Mouse (Mus musculus): ENCODE results near the gene Syna. TPM values are rescaled to one million over a fixed set of nuclear protein-coding genes. Genes with fewer than 3 reads are reported as not detected.
A peak's percentile ranks its signal among the peaks of the same experiment; 100 is the strongest.

Syna gene
- polyA plus RNA-seq, 1 experiment from 2014 or later: 0.32 TPM

DNA sequence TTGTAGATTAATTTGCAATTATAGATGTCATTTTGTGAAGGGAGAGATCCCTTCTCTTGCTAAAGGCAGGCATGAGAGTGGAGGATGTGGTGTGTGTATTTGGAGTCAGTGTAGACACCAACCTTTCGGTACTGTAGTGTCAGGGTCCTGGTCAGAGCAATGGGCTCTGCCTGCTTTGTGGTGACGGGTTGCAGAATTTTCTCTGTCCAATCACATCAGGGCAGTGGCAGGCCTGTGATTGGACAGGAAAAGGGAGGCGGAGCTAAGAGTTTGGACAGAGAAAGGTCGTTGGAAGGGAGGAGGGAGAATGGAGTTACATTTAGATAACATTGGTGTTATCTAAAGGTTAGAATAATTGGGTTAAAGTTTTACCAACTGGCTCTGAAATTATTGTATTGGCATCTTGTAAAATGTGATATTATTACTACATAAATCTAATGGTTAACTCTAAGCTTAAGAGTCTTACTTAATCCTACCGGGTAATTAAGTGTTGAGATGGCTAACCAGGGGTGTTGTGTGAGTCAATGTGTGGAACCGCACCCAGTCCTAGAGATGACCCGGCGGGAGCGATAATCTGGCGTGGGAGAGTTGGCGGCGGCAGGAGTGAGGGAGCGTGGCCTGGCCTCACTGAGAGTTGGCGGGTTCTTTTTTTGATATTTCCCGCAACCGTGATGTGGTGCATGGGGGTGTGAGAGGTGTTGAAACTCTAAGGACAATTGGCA lies 640 bp upstream of the Syna start:
- Histone ChIP-seq H3K36me3 (no peaks in the 10 kb centered on the region), H3K27me3 (no peaks in the 10 kb centered on the region), H3K4me2 (no peak overlapping the region), H3K4me3 (replicated peaks) (no peak overlapping the region), H3K9ac (no peak overlapping the region), H3K4me1 (peaks cover 5% of the 10 kb centered on the region), H3K9me3 (replicated peaks) (0 out of 2 replicates have a peak, but pooled peaks cover 3% of the 10 kb centered on the region), H3K27ac (no peak overlapping the region)
- no peak for ATAC-seq (replicated peaks; ENCODE audit: low FRiP score)
- 84% methylated on average over 16 of the region's 16 CpGs for WGBS

DNA sequence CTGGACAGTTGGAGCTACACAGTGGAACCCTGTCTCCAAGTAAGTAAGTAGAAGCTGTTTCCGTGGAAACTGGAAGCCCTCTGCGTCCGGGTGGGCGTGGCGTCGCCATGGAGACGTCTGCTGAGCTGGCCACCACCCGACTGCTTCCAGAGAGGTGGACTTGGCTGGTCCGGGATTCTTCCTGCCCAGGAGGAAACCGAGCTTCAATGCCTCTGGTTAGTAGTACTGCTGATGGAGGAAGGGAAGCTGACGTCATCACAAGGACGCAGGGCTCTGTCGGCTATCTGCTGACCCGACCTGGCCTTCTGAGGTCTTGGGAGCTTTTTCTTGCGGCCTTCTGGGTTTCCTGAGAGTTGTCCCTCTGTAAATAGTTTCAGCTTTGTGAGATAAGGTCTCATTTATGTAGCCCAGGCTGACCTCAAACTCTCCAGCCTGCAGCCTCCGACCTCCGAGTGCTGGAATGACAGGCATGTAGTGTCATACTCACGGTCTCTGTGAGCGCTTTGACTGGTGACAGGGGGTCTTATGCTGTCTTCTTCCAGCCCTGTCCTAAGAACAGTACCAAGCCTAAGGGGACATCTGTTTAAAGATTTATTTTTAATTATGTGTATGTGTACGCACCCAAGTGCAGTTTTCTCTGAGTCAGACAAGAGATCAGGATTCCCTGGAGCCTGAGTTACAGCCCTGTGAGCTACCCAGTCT lies 4.4 kb downstream of the Syna start:
- Histone ChIP-seq H3K4me2 (peak overlapping the region; percentile 43), H3K4me1 (peaks cover 32% of the 10 kb centered on the region), H3K9me3 (replicated peaks) (0 out of 2 replicates have a peak, but pooled peaks cover 3% of the 10 kb centered on the region), H3K4me3 (replicated peaks) (0 out of 2 replicates have a peak overlapping the region, but pooled peaks have one; percentile 4), H3K9ac (no peak overlapping the region), H3K27ac (peak overlapping the region; percentile 61), H3K36me3 (no peaks in the 10 kb centered on the region), H3K27me3 (no peaks in the 10 kb centered on the region)
- ATAC-seq (replicated peaks; ENCODE audit: low FRiP score): no peak; the same call in 1 of the 2 replicates
- 10% methylated on average over 20 of the region's 20 CpGs for WGBS

- H3K27ac ChIP-seq: no peak overlapping the region
- no peak for ATAC-seq (replicated peaks; ENCODE audit: low FRiP score)
- 0 out of 2 replicates have a peak, but pooled peaks cover 3% of the 10 kb centered on the region for H3K9me3 ChIP-seq (replicated peaks)
- H3K36me3 ChIP-seq: no peaks in the 10 kb centered on the region
- H3K9ac ChIP-seq: no peak overlapping the region
- H3K4me3 ChIP-seq (replicated peaks): no peak overlapping the region
- H3K4me1 ChIP-seq: peaks cover 45% of the 10 kb centered on the region
- no peaks in the 10 kb centered on the region for H3K27me3 ChIP-seq
- WGBS: 82% methylated on average over 5 of the region's 5 CpGs
- H3K4me2 ChIP-seq: no peak overlapping the region
Observed at GRCm38 (mm10) chr5:134553951-134554546, 5.9 kb downstream of the Syna start.

DNA sequence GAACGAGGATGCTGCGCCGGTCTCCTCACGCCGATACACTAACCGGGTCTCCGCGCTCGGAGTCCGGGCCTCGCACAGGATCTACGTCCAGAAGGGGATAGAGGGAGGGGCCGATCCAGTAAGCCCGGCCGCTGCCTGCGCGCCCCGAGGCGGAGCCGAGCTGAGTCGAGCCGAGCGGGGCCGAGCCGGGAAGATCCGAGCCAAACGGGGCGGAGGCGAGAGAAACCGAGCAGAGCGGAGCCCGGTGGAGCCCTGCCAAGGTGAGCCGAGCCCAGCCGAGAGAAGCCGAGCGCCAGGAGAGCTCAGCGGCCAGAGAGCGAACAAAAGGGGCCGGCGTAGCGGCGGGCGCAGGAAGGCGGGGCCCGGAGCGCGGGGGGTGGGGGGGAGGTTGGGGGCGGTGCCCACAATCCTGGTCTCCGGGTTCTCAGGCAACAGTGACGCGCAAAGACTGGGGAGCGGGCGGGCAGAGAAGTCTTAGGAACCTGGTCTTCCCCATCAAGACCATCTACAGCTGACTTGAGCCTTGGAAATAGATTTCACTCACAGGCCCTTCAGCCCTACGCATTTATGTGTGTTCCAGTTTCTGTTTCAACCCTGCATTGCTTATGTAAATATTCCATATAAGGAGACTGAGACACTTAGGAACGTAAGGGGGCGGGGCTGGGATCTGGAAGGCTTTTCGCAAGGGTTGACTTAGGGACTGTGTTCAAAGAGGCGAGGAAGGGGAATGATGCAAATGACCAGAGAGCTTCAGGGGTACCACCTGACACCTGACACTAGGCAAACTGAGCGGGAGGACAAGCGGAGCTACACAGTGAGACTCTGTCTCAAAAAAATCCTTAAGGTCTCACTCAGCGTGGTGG lies 7.6 kb downstream of the Syna start, which contains the start of gene Clip2:
Gene Clip2, minus strand, starts transcription at position 325 of the 863 bp plus-strand sequence.
- Histone ChIP-seq H3K4me3 (replicated peaks) (peak within 1 kb of the TSS; percentile 74), H3K27ac (peak within 1 kb of the TSS; percentile 93), H3K27me3 (no peaks in the 10 kb centered on the region), H3K36me3 (no peaks in the 10 kb centered on the region), H3K4me2 (peak within 1 kb of the TSS; percentile 75), H3K9ac (peak within 1 kb of the TSS; percentile 86), H3K4me1 (peaks cover 57% of the 10 kb centered on the region), H3K9me3 (replicated peaks) (no peaks in the 10 kb centered on the region)
- WGBS: 1% methylated on average over 61 of the region's 61 CpGs
- ATAC-seq (replicated peaks; ENCODE audit: low FRiP score): peak; percentile 93

DNA sequence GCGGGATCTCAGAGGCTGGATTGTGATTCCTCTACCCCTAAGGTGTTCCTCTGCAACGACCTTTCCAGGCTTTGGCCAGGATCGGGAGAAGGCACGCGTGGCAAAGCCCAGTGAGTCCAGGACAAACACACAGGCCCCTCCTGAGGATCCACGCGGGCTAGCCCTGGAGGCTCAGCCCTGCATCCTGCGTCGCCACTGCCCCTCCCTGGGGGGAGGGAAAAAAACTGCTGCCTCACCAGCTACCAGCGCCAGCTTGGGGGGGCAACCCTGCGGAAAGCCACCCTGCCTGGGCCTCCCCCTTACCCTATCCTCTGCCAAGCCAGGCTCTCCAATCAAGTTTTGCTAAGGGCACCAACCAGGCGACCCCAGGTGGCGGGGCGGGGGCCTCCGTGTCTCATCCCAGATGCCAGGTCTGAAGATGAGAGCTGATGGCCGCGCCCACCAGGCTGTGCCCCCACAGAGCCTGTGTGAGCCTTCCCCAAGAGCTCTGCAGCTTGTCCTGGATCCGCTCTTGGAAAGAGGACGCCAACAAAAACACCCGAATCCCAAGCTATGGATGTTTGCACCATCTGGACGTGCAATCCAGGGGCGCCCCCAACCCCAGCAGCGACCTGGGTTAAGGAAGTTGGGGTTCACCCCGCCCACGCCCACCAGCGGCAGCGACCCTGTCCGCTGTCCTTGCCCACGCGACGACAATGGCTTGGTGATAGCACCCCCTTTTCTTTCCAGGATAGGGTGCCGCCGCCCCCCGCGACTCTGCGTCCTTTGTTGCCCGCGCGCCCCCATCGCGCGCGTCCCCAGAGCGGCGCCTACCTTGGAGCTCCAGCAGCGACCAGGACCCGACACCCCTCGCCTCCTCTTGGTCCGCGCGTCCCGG lies 8.5 kb downstream of the Syna start:
- Histone ChIP-seq H3K27ac (peak overlapping the region; percentile 93), H3K9me3 (replicated peaks) (no peaks in the 10 kb centered on the region), H3K4me2 (peak overlapping the region; percentile 75), H3K27me3 (no peaks in the 10 kb centered on the region), H3K4me3 (replicated peaks) (peak overlapping the region; percentile 74), H3K36me3 (no peaks in the 10 kb centered on the region), H3K4me1 (peaks cover 63% of the 10 kb centered on the region), H3K9ac (peak overlapping the region; percentile 86)
- 1% methylated on average over 52 of the region's 52 CpGs for WGBS
- 0 out of 2 replicates have a peak, but pooled peaks have one; percentile 2 for ATAC-seq (replicated peaks; ENCODE audit: low FRiP score)

- H3K4me3 ChIP-seq (replicated peaks): peak overlapping the region; percentile 74
- H3K4me1 ChIP-seq: peaks cover 66% of the 10 kb centered on the region
- H3K4me2 ChIP-seq: peak overlapping the region; percentile 75
- peak overlapping the region; percentile 86 for H3K9ac ChIP-seq
- H3K27ac ChIP-seq: peak overlapping the region; percentile 93
- ATAC-seq (replicated peaks; ENCODE audit: low FRiP score): no peak
- no peaks in the 10 kb centered on the region for H3K9me3 ChIP-seq (replicated peaks)
- WGBS: 8% methylated on average over 6 of the region's 6 CpGs
- no peaks in the 10 kb centered on the region for H3K36me3 ChIP-seq
- H3K27me3 ChIP-seq: no peaks in the 10 kb centered on the region
Observed at GRCm38 (mm10) chr5:134550836-134551232, 9.1 kb downstream of the Syna start.

DNA sequence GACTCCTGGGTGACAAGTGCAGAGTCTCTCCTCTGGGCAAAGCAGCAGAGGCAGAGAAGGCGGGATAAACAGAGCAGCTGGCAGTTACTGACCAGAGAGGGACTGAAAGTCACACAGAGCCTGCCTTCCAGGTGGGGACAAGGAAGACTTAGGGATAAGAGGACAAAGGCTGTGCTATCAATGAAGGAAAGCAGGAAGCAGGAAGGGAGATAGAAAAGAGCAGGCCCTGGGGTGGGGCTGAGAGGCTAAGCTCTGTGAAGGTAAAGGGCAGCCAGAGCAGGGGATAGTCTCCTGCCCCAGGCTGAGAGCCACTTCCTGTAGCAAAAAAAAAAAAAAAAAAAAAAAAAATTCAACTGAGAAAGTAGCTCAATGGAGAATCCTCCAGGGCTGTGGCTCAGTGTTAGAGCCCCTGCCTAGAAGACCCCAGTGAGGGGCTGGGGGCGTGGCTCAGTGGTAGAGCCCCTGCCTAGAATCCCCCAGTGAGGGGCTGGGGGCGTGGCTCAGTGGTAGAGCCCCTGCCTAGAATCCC lies 10.3 kb downstream of the Syna start:
- WGBS: 86% methylated on average over 3 of the region's 3 CpGs
- Histone ChIP-seq H3K27ac (no peak overlapping the region), H3K36me3 (no peaks in the 10 kb centered on the region), H3K4me3 (replicated peaks) (no peak overlapping the region), H3K4me2 (peak overlapping the region; percentile 75), H3K27me3 (no peaks in the 10 kb centered on the region), H3K4me1 (peaks cover 62% of the 10 kb centered on the region), H3K9ac (no peak overlapping the region), H3K9me3 (replicated peaks) (no peaks in the 10 kb centered on the region)
- no peak for ATAC-seq (replicated peaks; ENCODE audit: low FRiP score)

DNA sequence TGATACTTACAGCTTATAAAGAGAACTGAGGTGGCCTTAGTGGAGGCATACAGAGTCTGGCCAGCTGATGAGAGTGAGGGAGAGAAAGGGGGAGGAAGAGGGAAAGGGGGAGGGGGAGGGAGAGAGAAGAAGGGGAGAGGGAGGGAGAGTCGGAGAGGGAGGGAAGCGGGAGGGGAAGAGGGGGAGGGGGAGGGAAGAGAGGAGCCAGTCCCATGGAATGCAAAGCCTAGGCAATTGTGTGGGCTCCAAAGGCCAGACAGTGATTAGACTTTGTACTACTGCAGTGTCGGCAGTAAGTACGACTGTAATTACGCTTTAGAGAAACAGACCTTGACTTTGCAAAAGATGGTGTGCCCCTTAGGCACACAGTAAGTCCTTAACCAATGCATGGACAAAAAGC lies 11.7 kb downstream of the Syna start:
- H3K9me3 ChIP-seq (replicated peaks): no peaks in the 10 kb centered on the region
- peak overlapping the region; percentile 13; the same call in 1 of the 2 replicates for H3K27ac ChIP-seq
- H3K27me3 ChIP-seq: no peaks in the 10 kb centered on the region
- no peak for ATAC-seq (replicated peaks; ENCODE audit: low FRiP score)
- peaks cover 68% of the 10 kb centered on the region for H3K4me1 ChIP-seq
- 54% methylated on average over 5 of the region's 5 CpGs for WGBS
- no peaks in the 10 kb centered on the region for H3K36me3 ChIP-seq
- H3K4me2 ChIP-seq: no peak overlapping the region
- no peak overlapping the region for H3K9ac ChIP-seq
- no peak overlapping the region for H3K4me3 ChIP-seq (replicated peaks)

DNA sequence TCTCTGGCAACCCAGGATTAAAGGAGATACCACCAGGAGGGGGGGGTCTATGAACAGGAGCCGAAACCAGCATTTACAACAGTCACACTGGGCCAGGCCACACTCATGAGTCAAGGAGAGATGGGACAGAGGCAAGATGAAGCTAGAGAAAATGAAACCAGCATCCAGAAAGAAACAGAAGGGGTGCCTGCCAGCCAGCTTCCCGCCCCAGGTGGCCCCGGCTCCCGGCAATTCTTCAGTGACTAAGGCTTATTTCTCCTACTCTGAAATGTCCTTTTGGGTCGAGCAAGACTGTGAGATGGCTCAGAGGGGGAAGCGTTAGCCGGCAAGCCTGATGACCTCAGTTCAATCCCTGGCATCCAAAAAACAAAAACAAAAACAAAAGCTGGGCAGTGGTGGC lies 13.2 kb downstream of the Syna start:
- H3K4me3 ChIP-seq (replicated peaks): no peak overlapping the region
- no peaks in the 10 kb centered on the region for H3K27me3 ChIP-seq
- H3K4me1 ChIP-seq: peaks cover 73% of the 10 kb centered on the region
- H3K4me2 ChIP-seq: no peak overlapping the region
- H3K9ac ChIP-seq: no peak overlapping the region
- no peaks in the 10 kb centered on the region for H3K36me3 ChIP-seq
- 84% methylated on average over 7 of the region's 7 CpGs for WGBS
- no peaks in the 10 kb centered on the region for H3K9me3 ChIP-seq (replicated peaks)
- H3K27ac ChIP-seq: no peak overlapping the region
- ATAC-seq (replicated peaks; ENCODE audit: low FRiP score): no peak

DNA sequence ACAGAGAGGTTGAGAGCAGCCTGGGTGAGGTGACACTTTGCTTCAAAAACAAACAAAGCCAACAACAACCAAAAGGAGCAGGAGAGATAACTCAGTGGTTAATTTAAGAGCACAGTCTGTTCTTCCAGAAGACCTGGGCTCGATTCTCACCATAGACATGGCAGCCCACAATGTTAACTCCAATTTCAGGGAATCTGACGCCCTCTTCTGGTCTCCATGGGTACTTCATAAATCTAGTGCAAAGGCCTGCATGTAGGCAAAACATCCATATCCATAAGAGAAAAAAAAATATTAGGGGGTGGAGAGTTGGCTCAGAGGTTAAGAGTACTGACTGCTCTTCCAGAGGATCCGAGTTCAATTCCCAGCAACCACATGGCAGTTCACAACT lies 14.7 kb downstream of the Syna start:
- Histone ChIP-seq H3K4me1 (peaks cover 75% of the 10 kb centered on the region), H3K27ac (no peak overlapping the region), H3K36me3 (no peaks in the 10 kb centered on the region), H3K9ac (no peak overlapping the region), H3K4me2 (no peak overlapping the region), H3K27me3 (no peaks in the 10 kb centered on the region), H3K4me3 (replicated peaks) (no peak overlapping the region), H3K9me3 (replicated peaks) (no peaks in the 10 kb centered on the region)
- ATAC-seq (replicated peaks; ENCODE audit: low FRiP score): no peak
- 53% methylated on average over 3 of the region's 3 CpGs for WGBS
